15 mouse cellular contexts compared by ENCODE assay signal in genomic region chr10:67918194-67918899, GRCm38 (mm10). TPM values are rescaled to one million over a fixed set of nuclear protein-coding genes. Genes with fewer than 3 reads are reported as not detected.
DNase-seq lines count a peak whose midpoint lies in the region; ATAC-seq and TF ChIP-seq lines count a peak whose summit lies in the region.
"Had no signal": no experiment of that assay in that cellular context is flagged by ENCODE, and none has a peak within 500 bp of the region (broad histone marks: within the 10 kb centered on the region; RNA-seq: fewer than 3 reads in every experiment).

No protein-coding gene starts in this region.

- H3K27me3 ChIP-seq in forebrain, embryonic 15.5 days = no peaks in the 10 kb centered on the region
- H3K27me3 ChIP-seq in forebrain, embryonic 10.5 days (ENCODE audit: poor library complexity, severe bottlenecking) = peaks cover 13% of the 10 kb centered on the region
- peaks cover 10% of the 10 kb centered on the region for H3K27me3 ChIP-seq in midbrain, embryonic 15.5 days (replicated peaks)
- peaks cover 30% of the 10 kb centered on the region for H3K27me3 ChIP-seq in midbrain, embryonic 13.5 days
- H3K27me3 ChIP-seq: neural tube, embryonic 12.5 days; Patski had no signal

- 76% methylated on average over 4 of the region's 4 CpGs for WGBS in forebrain, embryonic 15.5 days
- WGBS in forebrain, embryonic 10.5 days = 90% methylated on average over 4 of the region's 4 CpGs
- 75% methylated on average over 4 of the region's 4 CpGs for WGBS in midbrain, embryonic 15.5 days
- 73% methylated on average over 4 of the region's 4 CpGs for WGBS in midbrain, embryonic 13.5 days

- no peaks in the 10 kb centered on the region for H3K4me1 ChIP-seq in forebrain, embryonic 15.5 days
- no peaks in the 10 kb centered on the region for H3K4me1 ChIP-seq in forebrain, embryonic 10.5 days
- H3K4me1 ChIP-seq in midbrain, embryonic 15.5 days = 0 out of 2 replicates have a peak, but pooled peaks cover 4% of the 10 kb centered on the region
- no peaks in the 10 kb centered on the region for H3K4me1 ChIP-seq in midbrain, embryonic 13.5 days (replicated peaks)
- H3K4me1 ChIP-seq: embryonic facial prominence, embryonic 10.5 days; neural tube, embryonic 12.5 days had no signal

- no peak for TF ChIP-seq CTCF in left cerebral cortex, adult 2 months (IDR thresholded peaks at IDR 0.05)

- H3K27ac ChIP-seq in forebrain, embryonic 15.5 days (replicated peaks) = 0 out of 2 replicates have a peak overlapping the region, but pooled peaks have one; percentile 37
- no peak overlapping the region for H3K27ac ChIP-seq in forebrain, embryonic 10.5 days
- H3K27ac ChIP-seq in midbrain, embryonic 15.5 days = 0 out of 2 replicates have a peak overlapping the region, but pooled peaks have one; percentile 14
- H3K27ac ChIP-seq in midbrain, embryonic 13.5 days = no peak overlapping the region
- H3K27ac ChIP-seq in left cerebral cortex, adult 2 months = peak overlapping the region; percentile 28
- H3K27ac ChIP-seq: embryonic facial prominence, embryonic 10.5 days; liver, embryonic 14.5 days; neural tube, embryonic 12.5 days had no signal

- intact Hi-C loops in left cerebral cortex, adult 2 months (cut with DNase I) = loop anchor here (10.0 kb wide), 1 partner anchor 356 kb away; the partner anchor contains the start of gene Arid5b

- H3K4me3 ChIP-seq in forebrain, embryonic 15.5 days = no peak overlapping the region
- no peak overlapping the region for H3K4me3 ChIP-seq in forebrain, embryonic 10.5 days
- H3K4me3 ChIP-seq in midbrain, embryonic 15.5 days = no peak overlapping the region
- no peak overlapping the region for H3K4me3 ChIP-seq in midbrain, embryonic 13.5 days (replicated peaks)
- H3K4me3 ChIP-seq in left cerebral cortex, adult 2 months = no peak overlapping the region
- H3K4me3 ChIP-seq: embryonic facial prominence, embryonic 10.5 days; neural tube, embryonic 12.5 days had no signal

- no peak overlapping the region for H3K9ac ChIP-seq in forebrain, embryonic 15.5 days (replicated peaks)
- H3K9ac ChIP-seq in midbrain, embryonic 15.5 days = no peak overlapping the region
- no peak overlapping the region for H3K9ac ChIP-seq in midbrain, embryonic 13.5 days (replicated peaks)
- H3K9ac ChIP-seq: liver, embryonic 14.5 days; neural tube, embryonic 12.5 days had no signal

- DNase-seq in forebrain, embryonic 10.5 days (ENCODE audit: extremely low spot score, low spot score) = no peak
- peak; percentile 22 to 49 for DNase-seq in left cerebral cortex, adult 2 months (ENCODE audit: extremely low spot score in 1 of 2, low spot score in 2 of 2)
- peak; percentile 89 for DNase-seq in telencephalon, adult 2 months (ENCODE audit: low read depth, low spot score)
- no peak for DNase-seq in spleen, adult 18-20 months
- DNase-seq in lung, postnatal 25 days (ENCODE audit: low spot score) = no peak
- DNase-seq: cerebellum, adult 8-10 months; lung, postnatal 10 days; thymus, postnatal 25 days had no signal

- ATAC-seq in forebrain, embryonic 15.5 days (replicated peaks) = peak; percentile 61; the same call in 1 of the 2 replicates
- peak; percentile 60 for ATAC-seq in midbrain, embryonic 15.5 days (replicated peaks)
- no peak for ATAC-seq in midbrain, embryonic 13.5 days
- ATAC-seq: Patski had no signal

- no peaks in the 10 kb centered on the region for H3K9me3 ChIP-seq in forebrain, embryonic 15.5 days
- no peaks in the 10 kb centered on the region for H3K9me3 ChIP-seq in forebrain, embryonic 10.5 days
- peaks cover 3% of the 10 kb centered on the region; the same call in 1 of the 2 replicates for H3K9me3 ChIP-seq in midbrain, embryonic 15.5 days
- no peaks in the 10 kb centered on the region for H3K9me3 ChIP-seq in midbrain, embryonic 13.5 days
- H3K9me3 ChIP-seq: embryonic facial prominence, embryonic 10.5 days; neural tube, embryonic 12.5 days had no signal

- H3K4me2 ChIP-seq in forebrain, embryonic 15.5 days (replicated peaks) = no peak overlapping the region
- H3K4me2 ChIP-seq in midbrain, embryonic 15.5 days = no peak overlapping the region
- H3K4me2 ChIP-seq in midbrain, embryonic 13.5 days (replicated peaks) = no peak overlapping the region
- H3K4me2 ChIP-seq: neural tube, embryonic 12.5 days had no signal

- no peaks in the 10 kb centered on the region for H3K36me3 ChIP-seq in forebrain, embryonic 15.5 days
- no peaks in the 10 kb centered on the region for H3K36me3 ChIP-seq in forebrain, embryonic 10.5 days (replicated peaks)
- H3K36me3 ChIP-seq in midbrain, embryonic 15.5 days (replicated peaks) = no peaks in the 10 kb centered on the region
- H3K36me3 ChIP-seq in midbrain, embryonic 13.5 days = no peaks in the 10 kb centered on the region
- H3K36me3 ChIP-seq: embryonic facial prominence, embryonic 10.5 days; neural tube, embryonic 12.5 days had no signal

RNA-seq across cellular contexts. Expression of gene Zfp365, which starts 5.9 kb away (rescaled TPM):
- 3.3 and 4.4 TPM in 2 replicates for polyA plus RNA-seq in forebrain, embryonic 15.5 days (2015; fragmentation: Nextera tagmentation; extraction: Ambion mirVana)
- 2.7 and 3.2 TPM in 2 replicates for polyA plus RNA-seq in forebrain, embryonic 10.5 days (2016; fragmentation: Nextera tagmentation; extraction: Ambion mirVana)
- 5.4 and 5.8 TPM in 2 replicates for polyA plus RNA-seq in midbrain, embryonic 15.5 days (2015; fragmentation: Nextera tagmentation; extraction: Ambion mirVana)
- polyA plus RNA-seq in midbrain, embryonic 13.5 days (2015; fragmentation: Nextera tagmentation; extraction: Ambion mirVana) = 2.7 and 3.0 TPM in 2 replicates
- total RNA-seq in left cerebral cortex, adult 2 months (2021) = 100 to 1,000 TPM; 456 to 474 TPM

Comparison
In these comparisons a context has a peak if more than half of its experiments do, and no peak if none do; other contexts are left out.
1. H3K27ac ChIP-seq: peak in forebrain, embryonic 15.5 days (single experiment), midbrain, embryonic 15.5 days (single experiment) and left cerebral cortex, adult 2 months (single experiment); none in forebrain, embryonic 10.5 days (single experiment) and midbrain, embryonic 13.5 days (single experiment).
2. DNase-seq: peak in left cerebral cortex, adult 2 months (2 of 2) and telencephalon, adult 2 months (single experiment); none in forebrain, embryonic 10.5 days (single experiment), spleen, adult 18-20 months (0 of 2) and lung, postnatal 25 days (single experiment).